Mouse (Mus musculus): ENCODE results near the gene Lgmn. TPM values are rescaled to one million over a fixed set of nuclear protein-coding genes. Genes with fewer than 3 reads are reported as not detected.

Lgmn gene
- 128 and 155 TPM in 2 replicates for polyA plus RNA-seq (2012; rRNA removed)

- no peak for DNase-seq (ENCODE audit: low read depth)
Measured at GRCm38 (mm10) chr12:102439632-102440023, at the start of gene Lgmn. TSS of gene Lgmn (minus strand) at chr12:102439813.

- DNase-seq (ENCODE audit: low read depth), result no peak
Measured at GRCm38 (mm10) chr12:102484946-102485345, 45.3 kb upstream of the Lgmn start.

GRCm38 (mm10) chr12:102480481-102480880 is 40.9 kb upstream of the Lgmn start:
- DNase-seq (ENCODE audit: low read depth), result no peak

- DNase-seq (ENCODE audit: low read depth), result no peak
Measured at GRCm38 (mm10) chr12:102474411-102474810, 34.8 kb upstream of the Lgmn start.

GRCm38 (mm10) chr12:102468894-102469764 is 29.5 kb upstream of the Lgmn start, which contains the start of gene Golga5:
TSS of gene Golga5 (plus strand) at chr12:102469135.
- DNase-seq (ENCODE audit: low read depth), result no peak

GRCm38 (mm10) chr12:102468136-102468535 is 28.5 kb upstream of the Lgmn start:
- DNase-seq (ENCODE audit: low read depth), result no peak

GRCm38 (mm10) chr12:102464650-102465049 is 25.0 kb upstream of the Lgmn start:
- no peak for DNase-seq (ENCODE audit: low read depth)

- DNase-seq (ENCODE audit: low read depth), result no peak
Measured at GRCm38 (mm10) chr12:102461177-102461576, 21.6 kb upstream of the Lgmn start.

GRCm38 (mm10) chr12:102460014-102460413 is 20.4 kb upstream of the Lgmn start:
- no peak for DNase-seq (ENCODE audit: low read depth)

GRCm38 (mm10) chr12:102456467-102457193 is 17.0 kb upstream of the Lgmn start:
- DNase-seq (ENCODE audit: low read depth), result no peak

- DNase-seq (ENCODE audit: low read depth), result no peak
Measured at GRCm38 (mm10) chr12:102453581-102453980, 14.0 kb upstream of the Lgmn start.

- DNase-seq (ENCODE audit: low read depth), result no peak
Measured at GRCm38 (mm10) chr12:102451126-102451851, 11.7 kb upstream of the Lgmn start.

- DNase-seq (ENCODE audit: low read depth), result no peak
Measured at GRCm38 (mm10) chr12:102450437-102450836, 10.8 kb upstream of the Lgmn start.

GRCm38 (mm10) chr12:102445436-102445835 is 5.8 kb upstream of the Lgmn start:
- DNase-seq (ENCODE audit: low read depth), result no peak

GRCm38 (mm10) chr12:102443676-102444075 is 4.1 kb upstream of the Lgmn start:
- no peak for DNase-seq (ENCODE audit: low read depth)

- no peak for DNase-seq (ENCODE audit: low read depth)
Measured at GRCm38 (mm10) chr12:102442639-102443038, 3.0 kb upstream of the Lgmn start.

- DNase-seq (ENCODE audit: low read depth), result no peak
Measured at GRCm38 (mm10) chr12:102441141-102441540, 1.5 kb upstream of the Lgmn start.

GRCm38 (mm10) chr12:102440551-102440950 is 938 bp upstream of the Lgmn start:
- no peak for DNase-seq (ENCODE audit: low read depth)

- DNase-seq (ENCODE audit: low read depth), result no peak
Measured at GRCm38 (mm10) chr12:102438983-102439631, 506 bp downstream of the Lgmn start.

GRCm38 (mm10) chr12:102437952-102438351 is 1.7 kb downstream of the Lgmn start:
- DNase-seq (ENCODE audit: low read depth), result no peak

GRCm38 (mm10) chr12:102436939-102437526 is 2.6 kb downstream of the Lgmn start:
- DNase-seq (ENCODE audit: low read depth), result no peak
